Mouse (Mus musculus): ENCODE measurements around the gene Cish. TPM values are rescaled to one million over a fixed set of nuclear protein-coding genes. Genes with fewer than 3 reads are reported as not detected.

Gene Cish
- polyA plus RNA-seq, 1 experiment from 2014 or later = 31.1 TPM

- peak; percentile 83 for ATAC-seq (replicated peaks; ENCODE audit: insufficient number of reproducible peaks, insufficient read depth, low FRiP score, low read depth)
- peak within 1 kb of the TSS; percentile 92 for H3K4me2 ChIP-seq
- H3K36me3 ChIP-seq = no peaks in the 10 kb centered on the region
- peak within 1 kb of the TSS; percentile 62 for H3K27ac ChIP-seq
- no peaks in the 10 kb centered on the region for H3K9me3 ChIP-seq (replicated peaks)
- peaks cover 22% of the 10 kb centered on the region for H3K4me1 ChIP-seq (replicated peaks)
- H3K27me3 ChIP-seq = no peaks in the 10 kb centered on the region
- H3K4me3 ChIP-seq = peak within 1 kb of the TSS; percentile 62
- H3K9ac ChIP-seq = peak within 1 kb of the TSS; percentile 55
- 2% methylated on average over 48 of the region's 49 CpGs for WGBS
These were observed 6.4 kb upstream of the Cish start, which contains the start of gene Mapkapk3 for GRCm38 (mm10) chr9:107289211-107290076. Gene Mapkapk3 (minus strand): TSS chr9:107289877.

GRCm38 (mm10) chr9:107290897-107291296 lies 4.9 kb upstream of the Cish start:
- H3K4me1 ChIP-seq (replicated peaks) = peaks cover 27% of the 10 kb centered on the region
- WGBS = 21% methylated on average over 10 of the region's 10 CpGs
- no peak overlapping the region for H3K4me3 ChIP-seq
- H3K27me3 ChIP-seq = no peaks in the 10 kb centered on the region
- H3K36me3 ChIP-seq = no peaks in the 10 kb centered on the region
- ATAC-seq (replicated peaks; ENCODE audit: insufficient number of reproducible peaks, insufficient read depth, low FRiP score, low read depth) = peak; percentile 24; the same call in 1 of the 2 replicates
- no peaks in the 10 kb centered on the region for H3K9me3 ChIP-seq (replicated peaks)
- no peak overlapping the region for H3K9ac ChIP-seq
- H3K27ac ChIP-seq = no peak overlapping the region
- H3K4me2 ChIP-seq = no peak overlapping the region

- Histone ChIP-seq H3K9ac (no peak overlapping the region), H3K27ac (no peak overlapping the region), H3K4me1 (replicated peaks) (peaks cover 33% of the 10 kb centered on the region), H3K9me3 (replicated peaks) (no peaks in the 10 kb centered on the region), H3K27me3 (no peaks in the 10 kb centered on the region), H3K4me3 (no peak overlapping the region), H3K4me2 (no peak overlapping the region), H3K36me3 (no peaks in the 10 kb centered on the region)
- WGBS = 3% methylated on average over 6 of the region's 6 CpGs
- ATAC-seq (replicated peaks; ENCODE audit: insufficient number of reproducible peaks, insufficient read depth, low FRiP score, low read depth) = no peak
These were observed 1.6 kb upstream of the Cish start for GRCm38 (mm10) chr9:107294249-107294648.

GRCm38 (mm10) chr9:107295616-107296015 lies 210 bp upstream of the Cish start:
- peaks cover 8% of the 10 kb centered on the region; the same call in 1 of the 2 replicates for H3K36me3 ChIP-seq
- H3K4me1 ChIP-seq (replicated peaks) = peaks cover 36% of the 10 kb centered on the region
- no peaks in the 10 kb centered on the region for H3K9me3 ChIP-seq (replicated peaks)
- WGBS = 27% methylated on average over 4 of the region's 4 CpGs
- H3K27ac ChIP-seq = no peak overlapping the region
- no peaks in the 10 kb centered on the region for H3K27me3 ChIP-seq
- peak overlapping the region; percentile 80 for H3K4me2 ChIP-seq
- H3K4me3 ChIP-seq = no peak overlapping the region; the same call in 1 of the 2 replicates
- no peak overlapping the region for H3K9ac ChIP-seq
- no peak for ATAC-seq (replicated peaks; ENCODE audit: insufficient number of reproducible peaks, insufficient read depth, low FRiP score, low read depth)

- WGBS = under 1% methylated on average over 14 of the region's 14 CpGs
- Histone ChIP-seq H3K4me3 (peak overlapping the region; percentile 74), H3K27ac (peak overlapping the region; percentile 94), H3K9ac (peak overlapping the region; percentile 50; the same call in 1 of the 2 replicates), H3K27me3 (no peaks in the 10 kb centered on the region), H3K4me2 (peak overlapping the region; percentile 80), H3K4me1 (replicated peaks) (peaks cover 36% of the 10 kb centered on the region), H3K9me3 (replicated peaks) (no peaks in the 10 kb centered on the region), H3K36me3 (peaks cover 13% of the 10 kb centered on the region)
- peak; percentile 12; the same call in 1 of the 2 replicates for ATAC-seq (replicated peaks; ENCODE audit: insufficient number of reproducible peaks, insufficient read depth, low FRiP score, low read depth)
These were observed 215 bp downstream of the Cish start for GRCm38 (mm10) chr9:107296041-107296440.

GRCm38 (mm10) chr9:107296501-107296965 lies 707 bp downstream of the Cish start:
- 0% methylated on average over 31 of the region's 31 CpGs for WGBS
- Histone ChIP-seq H3K4me3 (peak overlapping the region; percentile 74), H3K9me3 (replicated peaks) (no peaks in the 10 kb centered on the region)

DNA sequence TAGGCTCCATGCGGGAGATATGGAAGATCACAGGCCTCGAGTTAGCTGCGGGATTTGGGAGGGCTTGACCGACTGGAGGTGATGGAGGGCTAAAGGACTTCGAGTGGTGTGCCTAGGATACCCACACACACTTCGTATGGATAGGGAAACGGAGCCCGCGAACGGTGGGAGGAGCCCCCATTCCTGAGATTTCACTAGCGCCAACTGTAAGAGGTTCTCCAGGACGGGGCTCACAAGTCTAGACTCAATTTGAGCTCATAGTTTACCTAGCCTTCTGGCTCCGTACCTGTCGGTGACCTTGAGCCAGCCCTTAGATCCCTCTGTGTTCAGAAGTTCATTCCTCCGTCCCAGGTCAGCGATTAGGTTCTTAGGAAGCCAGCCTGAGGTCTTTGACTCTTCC lies 1.2 kb downstream of the Cish start:
- ATAC-seq (replicated peaks; ENCODE audit: insufficient number of reproducible peaks, insufficient read depth, low FRiP score, low read depth) = no peak
- peak overlapping the region; percentile 80 for H3K4me2 ChIP-seq
- WGBS = 4% methylated on average over 16 of the region's 16 CpGs
- H3K9ac ChIP-seq = peak overlapping the region; percentile 78
- peaks cover 43% of the 10 kb centered on the region for H3K4me1 ChIP-seq (replicated peaks)
- H3K27ac ChIP-seq = peak overlapping the region; percentile 94
- H3K27me3 ChIP-seq = no peaks in the 10 kb centered on the region
- H3K4me3 ChIP-seq = peak overlapping the region; percentile 74
- no peaks in the 10 kb centered on the region for H3K9me3 ChIP-seq (replicated peaks)
- H3K36me3 ChIP-seq = peaks cover 23% of the 10 kb centered on the region

More at GRCm38 (mm10) chr9:107296501-107296965, 707 bp downstream of the Cish start:
- H3K27me3 ChIP-seq = no peaks in the 10 kb centered on the region
- peak overlapping the region; percentile 94 for H3K27ac ChIP-seq
- peak overlapping the region; percentile 78 for H3K9ac ChIP-seq
- peaks cover 39% of the 10 kb centered on the region for H3K4me1 ChIP-seq (replicated peaks)
- H3K4me2 ChIP-seq = peak overlapping the region; percentile 80
- H3K36me3 ChIP-seq = peaks cover 18% of the 10 kb centered on the region
- peak; percentile 92 for ATAC-seq (replicated peaks; ENCODE audit: insufficient number of reproducible peaks, insufficient read depth, low FRiP score, low read depth)

- ATAC-seq (replicated peaks; ENCODE audit: insufficient number of reproducible peaks, insufficient read depth, low FRiP score, low read depth) = no peak
- peak overlapping the region; percentile 74 for H3K4me3 ChIP-seq
- H3K27ac ChIP-seq = peak overlapping the region; percentile 94
- H3K4me2 ChIP-seq = peak overlapping the region; percentile 80
- H3K4me1 ChIP-seq (replicated peaks) = peaks cover 49% of the 10 kb centered on the region
- H3K27me3 ChIP-seq = no peaks in the 10 kb centered on the region
- WGBS = 68% methylated on average over 4 of the region's 4 CpGs
- H3K36me3 ChIP-seq = peaks cover 26% of the 10 kb centered on the region
- H3K9ac ChIP-seq = peak overlapping the region; percentile 78
- H3K9me3 ChIP-seq (replicated peaks) = no peaks in the 10 kb centered on the region
These were observed 1.8 kb downstream of the Cish start for GRCm38 (mm10) chr9:107297658-107298057.

- Histone ChIP-seq H3K9ac (peak overlapping the region; percentile 78), H3K4me2 (peak overlapping the region; percentile 80), H3K36me3 (peaks cover 26% of the 10 kb centered on the region), H3K9me3 (replicated peaks) (no peaks in the 10 kb centered on the region), H3K4me1 (replicated peaks) (peaks cover 55% of the 10 kb centered on the region), H3K4me3 (peak overlapping the region; percentile 74), H3K27ac (peak overlapping the region; percentile 94), H3K27me3 (no peaks in the 10 kb centered on the region)
- WGBS = 47% methylated on average over 8 of the region's 8 CpGs
- no peak for ATAC-seq (replicated peaks; ENCODE audit: insufficient number of reproducible peaks, insufficient read depth, low FRiP score, low read depth)
These were observed 2.4 kb downstream of the Cish start for GRCm38 (mm10) chr9:107298059-107298780.

DNA sequence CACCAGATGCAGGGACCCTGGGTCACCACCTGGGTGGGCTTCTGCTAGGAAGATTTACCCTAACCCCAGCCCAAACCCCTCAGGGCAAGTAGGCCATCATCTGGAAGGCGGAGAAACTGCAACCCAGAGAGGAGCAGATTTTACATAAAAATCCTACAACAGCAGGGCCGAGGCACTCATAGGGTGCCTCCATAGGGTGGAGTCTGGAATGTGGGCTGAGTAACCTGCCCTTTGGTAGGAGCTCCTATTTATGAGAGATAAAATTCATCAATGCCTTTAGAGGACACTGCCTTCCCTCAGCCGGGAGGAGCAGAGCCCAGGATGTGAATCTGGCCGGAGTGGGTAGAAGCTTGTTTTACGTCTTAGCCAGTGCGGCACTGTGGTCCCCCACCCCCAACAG lies 3.0 kb downstream of the Cish start:
- Histone ChIP-seq H3K4me3 (peak overlapping the region; percentile 74), H3K4me2 (peak overlapping the region; percentile 80), H3K4me1 (replicated peaks) (peaks cover 57% of the 10 kb centered on the region), H3K9ac (peak overlapping the region; percentile 78), H3K27me3 (no peaks in the 10 kb centered on the region), H3K9me3 (replicated peaks) (no peaks in the 10 kb centered on the region), H3K27ac (peak overlapping the region; percentile 94), H3K36me3 (peaks cover 26% of the 10 kb centered on the region)
- ATAC-seq (replicated peaks; ENCODE audit: insufficient number of reproducible peaks, insufficient read depth, low FRiP score, low read depth) = no peak
- 79% methylated on average over 6 of the region's 6 CpGs for WGBS

DNA sequence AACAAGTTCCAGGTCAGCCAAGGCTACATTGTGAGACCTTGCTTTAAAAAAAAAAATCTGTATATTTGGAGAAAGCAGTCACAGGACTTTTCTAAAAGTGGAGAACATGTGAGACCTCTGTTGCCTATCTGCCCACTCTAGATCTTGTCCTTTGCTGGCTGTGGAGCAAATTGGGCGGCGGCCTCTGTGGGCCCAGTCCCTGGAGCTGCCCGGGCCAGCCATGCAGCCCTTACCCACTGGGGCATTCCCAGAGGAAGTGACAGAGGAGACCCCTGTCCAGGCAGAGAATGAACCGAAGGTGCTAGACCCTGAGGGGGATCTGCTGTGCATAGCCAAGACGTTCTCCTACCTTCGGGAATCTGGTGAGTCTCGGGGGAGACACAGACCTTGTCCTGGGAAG lies 4.0 kb downstream of the Cish start:
- Histone ChIP-seq H3K4me3 (0 out of 2 replicates have a peak overlapping the region, but pooled peaks have one; percentile 74), H3K9me3 (replicated peaks) (no peaks in the 10 kb centered on the region), H3K4me2 (peak overlapping the region; percentile 80), H3K27me3 (no peaks in the 10 kb centered on the region), H3K9ac (no peak overlapping the region), H3K4me1 (replicated peaks) (peaks cover 53% of the 10 kb centered on the region), H3K36me3 (peaks cover 26% of the 10 kb centered on the region), H3K27ac (no peak overlapping the region)
- no peak for ATAC-seq (replicated peaks; ENCODE audit: insufficient number of reproducible peaks, insufficient read depth, low FRiP score, low read depth)
- WGBS = 81% methylated on average over 7 of the region's 7 CpGs
